Comparison of ENCODE assay signal across 7 mouse cellular contexts in genomic region chr11:75194121-75194849, GRCm38 (mm10). TPM values are rescaled to one million over a fixed set of nuclear protein-coding genes. Genes with fewer than 3 reads are reported as not detected.
A peak's percentile ranks its signal among the peaks of the same experiment; 100 is the strongest.
DNase-seq lines count a peak whose midpoint lies in the region; ATAC-seq lines count a peak whose summit lies in the region.

No protein-coding gene starts in this region.

- no peak for ATAC-seq in liver, embryonic 11.5 days (replicated peaks; ENCODE audit: low FRiP score)
- ATAC-seq in stomach, embryonic 15.5 days (ENCODE audit: insufficient read depth, low FRiP score, low read depth) = no peak

- intact Hi-C loops in heart, postnatal 14 days (cut with DNase I) = loop anchor here (5.0 kb wide), 1 partner anchor 203 kb away; no protein-coding TSS in a partner anchor

- H3K9me3 ChIP-seq in embryonic facial prominence, embryonic 10.5 days = no peaks in the 10 kb centered on the region
- no peaks in the 10 kb centered on the region for H3K9me3 ChIP-seq in liver, embryonic 11.5 days (ENCODE audit: control insufficient read depth, low read length)
- no peaks in the 10 kb centered on the region for H3K9me3 ChIP-seq in stomach, embryonic 15.5 days

- H3K27ac ChIP-seq in embryonic facial prominence, embryonic 10.5 days (replicated peaks) = peak overlapping the region; percentile 65; the same call in 1 of the 2 replicates
- no peak overlapping the region for H3K27ac ChIP-seq in liver, embryonic 11.5 days (ENCODE audit: low read depth, low read length)
- H3K27ac ChIP-seq in stomach, embryonic 15.5 days = no peak overlapping the region

- H3K27me3 ChIP-seq in embryonic facial prominence, embryonic 10.5 days (replicated peaks; ENCODE audit: low read depth, poor library complexity, severe bottlenecking) = peaks cover 87% of the 10 kb centered on the region
- peaks cover 58% of the 10 kb centered on the region for H3K27me3 ChIP-seq in liver, embryonic 11.5 days (replicated peaks; ENCODE audit: control insufficient read depth, insufficient read depth, low read length)
- H3K27me3 ChIP-seq in stomach, embryonic 15.5 days (replicated peaks) = peaks cover 47% of the 10 kb centered on the region

- H3K9ac ChIP-seq in liver, embryonic 11.5 days (ENCODE audit: low read depth, low read length) = peak overlapping the region; percentile 40
- H3K9ac ChIP-seq in stomach, embryonic 15.5 days = peak overlapping the region; percentile 23; the same call in 1 of the 2 replicates

- no peaks in the 10 kb centered on the region for H3K36me3 ChIP-seq in embryonic facial prominence, embryonic 10.5 days (replicated peaks)
- H3K36me3 ChIP-seq in liver, embryonic 11.5 days (ENCODE audit: control insufficient read depth, insufficient read depth, low read length) = no peaks in the 10 kb centered on the region
- no peaks in the 10 kb centered on the region for H3K36me3 ChIP-seq in stomach, embryonic 15.5 days

- H3K4me1 ChIP-seq in embryonic facial prominence, embryonic 10.5 days = peaks cover 62% of the 10 kb centered on the region
- H3K4me1 ChIP-seq in liver, embryonic 11.5 days (replicated peaks; ENCODE audit: control insufficient read depth, insufficient read depth, low read length) = peaks cover 32% of the 10 kb centered on the region
- peaks cover 30% of the 10 kb centered on the region for H3K4me1 ChIP-seq in stomach, embryonic 15.5 days

- WGBS in embryonic facial prominence, embryonic 10.5 days = under 1% methylated on average over 52 of the region's 52 CpGs
- 1% methylated on average over 52 of the region's 52 CpGs for WGBS in liver, embryonic 11.5 days
- WGBS in stomach, embryonic 15.5 days = under 1% methylated on average over 52 of the region's 52 CpGs

- peak overlapping the region; percentile 87 for H3K4me2 ChIP-seq in liver, embryonic 11.5 days
- H3K4me2 ChIP-seq in stomach, embryonic 15.5 days = peak overlapping the region; percentile 84

- DNase-seq in ovary, postnatal 36 days (ENCODE audit: low spot score) = peak; percentile 29
- DNase-seq in ovary, postnatal 14 days (ENCODE audit: low spot score) = no peak
- DNase-seq in embryonic facial prominence, embryonic 10.5 days (ENCODE audit: low spot score) = peak; percentile 60
- DNase-seq in heart, postnatal 14 days = peak; percentile 37 to 44
- DNase-seq in liver, embryonic 11.5 days (ENCODE audit: low spot score) = peak; percentile 54
- no peak for DNase-seq in left cerebral cortex, adult 9 months (ENCODE audit: low spot score in 2 of 2)

- H3K4me3 ChIP-seq in embryonic facial prominence, embryonic 10.5 days = peak overlapping the region; percentile 63
- peak overlapping the region; percentile 57 for H3K4me3 ChIP-seq in liver, embryonic 11.5 days (ENCODE audit: low read depth, low read length)
- H3K4me3 ChIP-seq in stomach, embryonic 15.5 days (replicated peaks) = peak overlapping the region; percentile 55

RNA-seq across cellular contexts. Expression of gene Rtn4rl1, which starts 0.7 kb away (rescaled TPM):
- polyA plus RNA-seq in embryonic facial prominence, embryonic 10.5 days (2016; fragmentation: Nextera tagmentation; extraction: Ambion mirVana) = 1.5 and 2.1 TPM in 2 replicates
- 10 to 100 TPM; 10.6 to 13.2 TPM for total RNA-seq in heart, postnatal 14 days (2021)
- polyA plus RNA-seq in liver, embryonic 11.5 days (2014; fragmentation: Nextera tagmentation; extraction: Ambion mirVana) = 1.7 and 2.9 TPM in 2 replicates
- 2.2 and 2.3 TPM in 2 replicates for polyA plus RNA-seq in stomach, embryonic 15.5 days (2015; fragmentation: Nextera tagmentation; extraction: Ambion mirVana)

RNA-seq across cellular contexts. Expression of gene Dph1, which starts 3.2 kb away (rescaled TPM):
- polyA plus RNA-seq in embryonic facial prominence, embryonic 10.5 days (2016; fragmentation: Nextera tagmentation; extraction: Ambion mirVana) = 24.9 and 29.2 TPM in 2 replicates
- total RNA-seq in heart, postnatal 14 days (2021) = 1 to 10 TPM; 9.9 TPM
- 30.3 and 34.0 TPM in 2 replicates for polyA plus RNA-seq in liver, embryonic 11.5 days (2014; fragmentation: Nextera tagmentation; extraction: Ambion mirVana)
- polyA plus RNA-seq in stomach, embryonic 15.5 days (2015; fragmentation: Nextera tagmentation; extraction: Ambion mirVana) = 18.4 and 21.3 TPM in 2 replicates

RNA-seq across cellular contexts. Expression of gene Ovca2, which starts 15.7 kb away (rescaled TPM):
- 35.4 and 36.7 TPM in 2 replicates for polyA plus RNA-seq in embryonic facial prominence, embryonic 10.5 days (2016; fragmentation: Nextera tagmentation; extraction: Ambion mirVana)
- 1 to 10 TPM; 7.1 TPM for total RNA-seq in heart, postnatal 14 days (2021)
- polyA plus RNA-seq in liver, embryonic 11.5 days (2014; fragmentation: Nextera tagmentation; extraction: Ambion mirVana) = 24.9 and 32.1 TPM in 2 replicates
- polyA plus RNA-seq in stomach, embryonic 15.5 days (2015; fragmentation: Nextera tagmentation; extraction: Ambion mirVana) = 21.0 and 22.2 TPM in 2 replicates

RNA-seq across cellular contexts. Expression of gene Hic1, which starts 25.0 kb away (rescaled TPM):
- polyA plus RNA-seq in embryonic facial prominence, embryonic 10.5 days (2016; fragmentation: Nextera tagmentation; extraction: Ambion mirVana) = 0.23 and 1.3 TPM in 2 replicates
- total RNA-seq in heart, postnatal 14 days (2021) = 10 to 100 TPM; 22.7 to 26.3 TPM
- 2.7 and 3.2 TPM in 2 replicates for polyA plus RNA-seq in liver, embryonic 11.5 days (2014; fragmentation: Nextera tagmentation; extraction: Ambion mirVana)
- polyA plus RNA-seq in stomach, embryonic 15.5 days (2015; fragmentation: Nextera tagmentation; extraction: Ambion mirVana) = 25.3 and 28.0 TPM in 2 replicates

Comparison
In these comparisons a context has a peak if more than half of its experiments do, and no peak if none do; other contexts are left out.
1. DNase-seq: peak in ovary, postnatal 36 days (single experiment), embryonic facial prominence, embryonic 10.5 days (single experiment), heart, postnatal 14 days (2 of 2) and liver, embryonic 11.5 days (single experiment); none in ovary, postnatal 14 days (single experiment) and left cerebral cortex, adult 9 months (0 of 2).
2. Peak in every context shown above with its lines, with median percentiles within 50 percentile points of each other: H3K4me3 ChIP-seq.